Mouse (Mus musculus): ENCODE measurements around the gene Pctp.

Pctp gene

GRCm38 (mm10) chr11:89971296-89971695, 31.4 kb downstream of the Pctp start:
- DNase-seq, result no peak

GRCm38 (mm10) chr11:89970726-89971125, 32.0 kb downstream of the Pctp start:
- DNase-seq, result no peak

- no peak for DNase-seq
Observed at GRCm38 (mm10) chr11:89969131-89969530, 33.6 kb downstream of the Pctp start.

GRCm38 (mm10) chr11:89950691-89951270, 51.9 kb downstream of the Pctp start:
- DNase-seq, result no peak

- DNase-seq, result no peak
Observed at GRCm38 (mm10) chr11:89947806-89948205, 54.9 kb downstream of the Pctp start.

GRCm38 (mm10) chr11:89945159-89945558, 57.5 kb downstream of the Pctp start:
- no peak for DNase-seq

DNA sequence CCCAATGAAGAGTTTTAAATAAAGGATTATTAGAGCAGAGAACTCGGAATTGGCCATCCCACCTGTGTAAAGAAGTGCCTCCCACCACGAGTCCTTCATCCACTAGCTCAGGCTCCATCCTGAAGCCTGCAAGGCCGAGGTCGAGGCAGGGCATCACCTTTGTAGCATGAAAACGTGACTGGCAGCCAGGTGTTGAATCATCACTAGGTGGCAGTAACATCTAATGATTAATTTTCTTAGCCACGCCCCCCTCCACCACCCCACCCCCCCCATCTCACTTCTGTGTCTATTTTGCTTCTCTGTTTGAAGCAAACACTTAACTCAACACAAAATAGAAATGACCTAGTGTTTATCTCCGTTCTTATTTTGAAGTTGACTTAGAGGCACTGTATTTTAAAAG, 65.5 kb downstream of the Pctp start:
- DNase-seq, result peak; percentile 4 to 25
